Mouse (Mus musculus): ENCODE results near the gene Itk.

The Itk gene

GRCm38 (mm10) chr11:46392890-46393289 lies 3.6 kb upstream of the Itk start:
- no peak for DNase-seq

- DNase-seq = no peak
Observed at GRCm38 (mm10) chr11:46390621-46391020, 1.3 kb upstream of the Itk start.

GRCm38 (mm10) chr11:46388438-46388837 lies 877 bp downstream of the Itk start:
- no peak for DNase-seq

GRCm38 (mm10) chr11:46387061-46387460 lies 2.3 kb downstream of the Itk start:
- no peak for DNase-seq

GRCm38 (mm10) chr11:46386556-46386955 lies 2.8 kb downstream of the Itk start:
- DNase-seq = no peak

GRCm38 (mm10) chr11:46384925-46385324 lies 4.4 kb downstream of the Itk start:
- DNase-seq = no peak

- DNase-seq = no peak
Observed at GRCm38 (mm10) chr11:46382466-46382865, 6.8 kb downstream of the Itk start.

GRCm38 (mm10) chr11:46380097-46380675 lies 9.1 kb downstream of the Itk start:
- DNase-seq = no peak

GRCm38 (mm10) chr11:46377819-46378782 lies 11.2 kb downstream of the Itk start:
- DNase-seq = no peak

- DNase-seq = no peak
Observed at GRCm38 (mm10) chr11:46377316-46377715, 12.0 kb downstream of the Itk start.

GRCm38 (mm10) chr11:46375015-46375414 lies 14.3 kb downstream of the Itk start:
- DNase-seq = no peak

- no peak for DNase-seq
Observed at GRCm38 (mm10) chr11:46373071-46374030, 16.0 kb downstream of the Itk start.

GRCm38 (mm10) chr11:46372331-46372953 lies 16.9 kb downstream of the Itk start:
- DNase-seq = no peak

GRCm38 (mm10) chr11:46371250-46371649 lies 18.1 kb downstream of the Itk start:
- DNase-seq = no peak

- no peak for DNase-seq
Observed at GRCm38 (mm10) chr11:46370457-46370856, 18.9 kb downstream of the Itk start.

GRCm38 (mm10) chr11:46366357-46366756 lies 23.0 kb downstream of the Itk start:
- no peak for DNase-seq

- no peak for DNase-seq
Observed at GRCm38 (mm10) chr11:46365744-46366143, 23.6 kb downstream of the Itk start.

GRCm38 (mm10) chr11:46363864-46364263 lies 25.5 kb downstream of the Itk start:
- no peak for DNase-seq

- no peak for DNase-seq
Observed at GRCm38 (mm10) chr11:46362061-46363022, 27.0 kb downstream of the Itk start.

- DNase-seq = no peak
Observed at GRCm38 (mm10) chr11:46360991-46361665, 28.2 kb downstream of the Itk start.

GRCm38 (mm10) chr11:46358369-46358768 lies 30.9 kb downstream of the Itk start:
- DNase-seq = no peak

Data from lung, postnatal 36 days (tissue).